Mouse (Mus musculus): ENCODE measurements around the gene Dolpp1. TPM values are rescaled to one million over a fixed set of nuclear protein-coding genes. Genes with fewer than 3 reads are reported as not detected.

Gene Dolpp1
- total RNA-seq, 1 experiment: 55.6 TPM

- Histone ChIP-seq H3K9ac (ENCODE audit: insufficient read depth, low read depth, low read length, poor library complexity, severe bottlenecking) (no peak overlapping the region), H3K4me1 (ENCODE audit: control insufficient read depth in 2 of 2, insufficient read depth in 2 of 2, low read length in 2 of 2, poor library complexity in 1 of 2) (no peaks in the 10 kb centered on the region; a peak in 1 of 4 replicates), H3K4me3 (ENCODE audit: insufficient read depth in 1 of 2, low read depth in 1 of 2, low read length in 2 of 2, poor library complexity in 1 of 2, severe bottlenecking in 1 of 2) (no peak overlapping the region), H3K27ac (ENCODE audit: insufficient read depth, low read depth, low read length, poor library complexity, severe bottlenecking) (no peak overlapping the region), H3K36me3 (ENCODE audit: control insufficient read depth, insufficient read depth, low read length, poor library complexity, severe bottlenecking) (peaks cover 29% of the 10 kb centered on the region), H3K9me3 (ENCODE audit: control insufficient read depth, insufficient read depth, low read depth, low read length) (no peaks in the 10 kb centered on the region)
- TF ChIP-seq CHD2 (IDR thresholded peaks at IDR 0.05; ENCODE audit: low read depth, low read length) (no peak), ZC3H11A (IDR thresholded peaks at IDR 0.05; ENCODE audit: borderline replicate concordance, low read depth, low read length) (no peak), MAFK (IDR thresholded peaks at IDR 0.05; ENCODE audit: insufficient read depth, low read depth, low read length) (no peak), HCFC1 (IDR thresholded peaks at IDR 0.05; ENCODE audit: borderline replicate concordance, insufficient read depth, low read length) (no peak), ZNF384 (IDR thresholded peaks at IDR 0.05; ENCODE audit: low read depth, low read length) (no peak)
- in situ Hi-C loops (cut with MboI; ENCODE audit: low sequenced_read_pairs in 2 of 2, unreplicated experiment in 2 of 2): no loop called here
- DNase-seq (ENCODE audit: low read depth, low spot score): peak; percentile 28
These were observed 40.9 kb upstream of the Dolpp1 start for GRCm38 (mm10) chr2:30351149-30351548.

GRCm38 (mm10) chr2:30355861-30356260, 36.2 kb upstream of the Dolpp1 start:
- DNase-seq (ENCODE audit: low read depth, low spot score): no peak
- H3K9ac ChIP-seq (ENCODE audit: insufficient read depth, low read depth, low read length, poor library complexity, severe bottlenecking): no peak overlapping the region
- no peak for TF ChIP-seq ZNF384 (IDR thresholded peaks at IDR 0.05; ENCODE audit: low read depth, low read length)
- in situ Hi-C loops (cut with MboI; ENCODE audit: low sequenced_read_pairs in 2 of 2, unreplicated experiment in 2 of 2): no loop called here
- no peaks in the 10 kb centered on the region for H3K9me3 ChIP-seq (ENCODE audit: control insufficient read depth, insufficient read depth, low read depth, low read length)
- H3K4me3 ChIP-seq (ENCODE audit: insufficient read depth in 1 of 2, low read depth in 1 of 2, low read length in 2 of 2, poor library complexity in 1 of 2, severe bottlenecking in 1 of 2): no peak overlapping the region
- H3K36me3 ChIP-seq (ENCODE audit: control insufficient read depth, insufficient read depth, low read length, poor library complexity, severe bottlenecking): peaks cover 5% of the 10 kb centered on the region; the same call in 1 of the 2 replicates
- H3K27ac ChIP-seq (ENCODE audit: insufficient read depth, low read depth, low read length, poor library complexity, severe bottlenecking): no peak overlapping the region
- peaks cover 0 to 18% of the 10 kb centered on the region in 2 experiments; a peak in 2 of 4 replicates for H3K4me1 ChIP-seq (ENCODE audit: control insufficient read depth in 2 of 2, insufficient read depth in 2 of 2, low read length in 2 of 2, poor library complexity in 1 of 2)

GRCm38 (mm10) chr2:30356266-30356665, 35.8 kb upstream of the Dolpp1 start:
- Histone ChIP-seq H3K4me1 (ENCODE audit: control insufficient read depth in 2 of 2, insufficient read depth in 2 of 2, low read length in 2 of 2, poor library complexity in 1 of 2) (peaks cover 0 to 18% of the 10 kb centered on the region in 2 experiments; a peak in 2 of 4 replicates), H3K27ac (ENCODE audit: insufficient read depth, low read depth, low read length, poor library complexity, severe bottlenecking) (no peak overlapping the region), H3K9ac (ENCODE audit: insufficient read depth, low read depth, low read length, poor library complexity, severe bottlenecking) (no peak overlapping the region), H3K36me3 (ENCODE audit: control insufficient read depth, insufficient read depth, low read length, poor library complexity, severe bottlenecking) (peaks cover 5% of the 10 kb centered on the region; the same call in 1 of the 2 replicates), H3K4me3 (ENCODE audit: insufficient read depth in 1 of 2, low read depth in 1 of 2, low read length in 2 of 2, poor library complexity in 1 of 2, severe bottlenecking in 1 of 2) (no peak overlapping the region), H3K9me3 (ENCODE audit: control insufficient read depth, insufficient read depth, low read depth, low read length) (no peaks in the 10 kb centered on the region)
- TF ChIP-seq ZC3H11A (IDR thresholded peaks at IDR 0.05; ENCODE audit: borderline replicate concordance, low read depth, low read length) (no peak), CHD2 (IDR thresholded peaks at IDR 0.05; ENCODE audit: low read depth, low read length) (no peak), HCFC1 (IDR thresholded peaks at IDR 0.05; ENCODE audit: borderline replicate concordance, insufficient read depth, low read length) (no peak), ZNF384 (IDR thresholded peaks at IDR 0.05; ENCODE audit: low read depth, low read length) (no peak), MAFK (IDR thresholded peaks at IDR 0.05; ENCODE audit: insufficient read depth, low read depth, low read length) (no peak)
- no peak for DNase-seq (ENCODE audit: low read depth, low spot score)
- in situ Hi-C loops (cut with MboI; ENCODE audit: low sequenced_read_pairs in 2 of 2, unreplicated experiment in 2 of 2): no loop called here

GRCm38 (mm10) chr2:30356906-30357305, 35.1 kb upstream of the Dolpp1 start:
- peaks cover 0 to 18% of the 10 kb centered on the region in 2 experiments; a peak in 2 of 4 replicates for H3K4me1 ChIP-seq (ENCODE audit: control insufficient read depth in 2 of 2, insufficient read depth in 2 of 2, low read length in 2 of 2, poor library complexity in 1 of 2)
- no peak overlapping the region for H3K27ac ChIP-seq (ENCODE audit: insufficient read depth, low read depth, low read length, poor library complexity, severe bottlenecking)
- H3K36me3 ChIP-seq (ENCODE audit: control insufficient read depth, insufficient read depth, low read length, poor library complexity, severe bottlenecking): peaks cover 5% of the 10 kb centered on the region; the same call in 1 of the 2 replicates
- H3K4me3 ChIP-seq (ENCODE audit: insufficient read depth in 1 of 2, low read depth in 1 of 2, low read length in 2 of 2, poor library complexity in 1 of 2, severe bottlenecking in 1 of 2): no peak overlapping the region
- DNase-seq (ENCODE audit: low read depth, low spot score): no peak
- TF ChIP-seq MAFK (IDR thresholded peaks at IDR 0.05; ENCODE audit: insufficient read depth, low read depth, low read length) (no peak), CHD2 (IDR thresholded peaks at IDR 0.05; ENCODE audit: low read depth, low read length) (no peak), ZNF384 (IDR thresholded peaks at IDR 0.05; ENCODE audit: low read depth, low read length) (no peak), ZC3H11A (IDR thresholded peaks at IDR 0.05; ENCODE audit: borderline replicate concordance, low read depth, low read length) (no peak), HCFC1 (IDR thresholded peaks at IDR 0.05; ENCODE audit: borderline replicate concordance, insufficient read depth, low read length) (no peak)
- H3K9me3 ChIP-seq (ENCODE audit: control insufficient read depth, insufficient read depth, low read depth, low read length): no peaks in the 10 kb centered on the region
- in situ Hi-C loops (cut with MboI; ENCODE audit: low sequenced_read_pairs in 2 of 2, unreplicated experiment in 2 of 2): no loop called here
- H3K9ac ChIP-seq (ENCODE audit: insufficient read depth, low read depth, low read length, poor library complexity, severe bottlenecking): no peak overlapping the region
